Mouse (Mus musculus) liver, embryonic 14.5 days (tissue): ENCODE measurements at regions not wholly inside any gene's neighbourhood (a gene's known extent, or its start where the extent isn't known, plus 50 kb on each side); places are given as distances from the start of the nearest gene placed in this dataset.
"Not testable (repeated sequence)": the region's sequence is repeated elsewhere in the genome, so short reads cannot be mapped to it uniquely, and the experiment has no call there.

Source experiments
- CTCF ChIP-seq: IDR thresholded peaks from 2 replicates; pipeline ENCODE4 v1.5.1; 2016; ENCODE audit warnings: antibody characterized with exemption, low read depth, control low read depth
- EP300 ChIP-seq: IDR thresholded peaks from 2 replicates; pipeline ENCODE4 v1.6.1; 2016; ENCODE audit warnings: antibody characterized with exemption, low read depth

DNA sequence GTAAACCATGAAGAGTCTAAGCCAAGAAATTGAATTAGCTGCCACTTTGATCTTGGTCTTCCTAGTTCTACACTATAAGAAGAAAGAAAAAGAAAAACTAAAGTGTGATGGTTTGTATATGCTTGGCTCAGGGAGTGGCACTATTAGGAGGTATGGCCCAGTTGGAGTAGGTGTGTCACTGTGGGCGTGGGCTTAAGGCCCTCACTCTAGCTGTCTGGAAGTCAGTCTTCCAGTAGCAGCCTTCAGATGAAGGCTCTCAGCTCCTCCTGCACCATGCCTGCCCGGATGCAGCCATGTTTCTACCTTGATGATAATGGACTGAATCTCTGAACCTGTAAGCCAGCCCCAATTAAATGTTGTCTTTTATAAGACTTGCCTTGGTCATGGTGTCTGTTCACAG lies 157.3 kb upstream of the Bcor start:
- TF ChIP-seq CTCF, EP300: not testable (repeated sequence)
